Mouse (Mus musculus): ENCODE measurements around the gene Atp2a1. TPM values are rescaled to one million over a fixed set of nuclear protein-coding genes. Genes with fewer than 3 reads are reported as not detected.
A peak's percentile ranks its signal among the peaks of the same experiment; 100 is the strongest.
"Not testable (repeated sequence)": the region's sequence is repeated elsewhere in the genome, so short reads cannot be mapped to it uniquely, and the experiment has no call there.

Atp2a1 gene
- polyA plus RNA-seq, 1 experiment from 2014 or later: 6.4 TPM

GRCm38 (mm10) chr7:126497966-126498365, 35.1 kb upstream of the Atp2a1 start:
- 94% methylated on average over 12 of the region's 12 CpGs for WGBS
- H3K36me3 ChIP-seq (ENCODE audit: control insufficient read depth, insufficient read depth): peaks cover 79% of the 10 kb centered on the region

GRCm38 (mm10) chr7:126496475-126496874, 33.6 kb upstream of the Atp2a1 start:
- H3K9ac ChIP-seq (ENCODE audit: low read length): no peak overlapping the region
- no peaks in the 10 kb centered on the region for H3K27me3 ChIP-seq (ENCODE audit: control insufficient read depth, insufficient read depth, low read length)
- H3K4me1 ChIP-seq (ENCODE audit: control insufficient read depth, insufficient read depth, low read length): peaks cover 4% of the 10 kb centered on the region
- H3K36me3 ChIP-seq (ENCODE audit: control insufficient read depth, insufficient read depth): peaks cover 93% of the 10 kb centered on the region
- no peaks in the 10 kb centered on the region for H3K9me3 ChIP-seq (replicated peaks; ENCODE audit: control insufficient read depth, low read length)
- 95% methylated on average over 5 of the region's 5 CpGs for WGBS
- no peak overlapping the region for H3K4me2 ChIP-seq (ENCODE audit: low read depth, low read length)
- H3K4me3 ChIP-seq (ENCODE audit: low read length): no peak overlapping the region
- no peak for ATAC-seq (replicated peaks; ENCODE audit: extremely low read depth, insufficient read depth, low FRiP score)
- H3K27ac ChIP-seq (ENCODE audit: low read length): no peak overlapping the region

More at GRCm38 (mm10) chr7:126497966-126498365, 35.1 kb upstream of the Atp2a1 start:
- Histone ChIP-seq H3K9me3 (replicated peaks; ENCODE audit: control insufficient read depth, low read length) (no peaks in the 10 kb centered on the region), H3K4me1 (ENCODE audit: control insufficient read depth, insufficient read depth, low read length) (peaks cover 4% of the 10 kb centered on the region), H3K4me3 (ENCODE audit: low read length) (no peak overlapping the region), H3K27ac (ENCODE audit: low read length) (no peak overlapping the region), H3K9ac (ENCODE audit: low read length) (no peak overlapping the region), H3K4me2 (ENCODE audit: low read depth, low read length) (no peak overlapping the region), H3K27me3 (ENCODE audit: control insufficient read depth, insufficient read depth, low read length) (no peaks in the 10 kb centered on the region)
- ATAC-seq (replicated peaks; ENCODE audit: extremely low read depth, insufficient read depth, low FRiP score): no peak

- H3K27ac ChIP-seq (ENCODE audit: low read length): no peak overlapping the region
- H3K4me2 ChIP-seq (ENCODE audit: low read depth, low read length): no peak overlapping the region
- H3K4me1 ChIP-seq (ENCODE audit: control insufficient read depth, insufficient read depth, low read length): no peaks in the 10 kb centered on the region
- WGBS: 85% methylated on average over 6 of the region's 6 CpGs
- no peak for ATAC-seq (replicated peaks; ENCODE audit: extremely low read depth, insufficient read depth, low FRiP score)
- no peak overlapping the region for H3K9ac ChIP-seq (ENCODE audit: low read length)
- no peak overlapping the region for H3K4me3 ChIP-seq (ENCODE audit: low read length)
- H3K9me3 ChIP-seq (replicated peaks; ENCODE audit: control insufficient read depth, low read length): no peaks in the 10 kb centered on the region
- peaks cover 85% of the 10 kb centered on the region for H3K36me3 ChIP-seq (ENCODE audit: control insufficient read depth, insufficient read depth)
- H3K27me3 ChIP-seq (ENCODE audit: control insufficient read depth, insufficient read depth, low read length): no peaks in the 10 kb centered on the region
These were observed 31.2 kb upstream of the Atp2a1 start for GRCm38 (mm10) chr7:126494120-126494519.

GRCm38 (mm10) chr7:126491973-126492372, 29.1 kb upstream of the Atp2a1 start:
- Histone ChIP-seq H3K4me2 (ENCODE audit: low read depth, low read length) (no peak overlapping the region), H3K4me3 (ENCODE audit: low read length) (no peak overlapping the region), H3K36me3 (ENCODE audit: control insufficient read depth, insufficient read depth) (peaks cover 68% of the 10 kb centered on the region), H3K9me3 (replicated peaks; ENCODE audit: control insufficient read depth, low read length) (no peaks in the 10 kb centered on the region), H3K27ac (ENCODE audit: low read length) (no peak overlapping the region), H3K27me3 (ENCODE audit: control insufficient read depth, insufficient read depth, low read length) (no peaks in the 10 kb centered on the region), H3K4me1 (ENCODE audit: control insufficient read depth, insufficient read depth, low read length) (peaks cover 9% of the 10 kb centered on the region; the same call in 1 of the 2 replicates), H3K9ac (ENCODE audit: low read length) (no peak overlapping the region)
- 45% methylated on average over 11 of the region's 11 CpGs for WGBS
- no peak for ATAC-seq (replicated peaks; ENCODE audit: extremely low read depth, insufficient read depth, low FRiP score)

- Histone ChIP-seq H3K9ac (ENCODE audit: low read length) (no peak overlapping the region), H3K9me3 (replicated peaks; ENCODE audit: control insufficient read depth, low read length) (no peaks in the 10 kb centered on the region), H3K27ac (ENCODE audit: low read length) (no peak overlapping the region), H3K4me3 (ENCODE audit: low read length) (no peak overlapping the region), H3K4me1 (ENCODE audit: control insufficient read depth, insufficient read depth, low read length) (peaks cover 11% of the 10 kb centered on the region; the same call in 1 of the 2 replicates), H3K4me2 (ENCODE audit: low read depth, low read length) (no peak overlapping the region), H3K27me3 (ENCODE audit: control insufficient read depth, insufficient read depth, low read length) (no peaks in the 10 kb centered on the region), H3K36me3 (ENCODE audit: control insufficient read depth, insufficient read depth) (peaks cover 58% of the 10 kb centered on the region)
- ATAC-seq (replicated peaks; ENCODE audit: extremely low read depth, insufficient read depth, low FRiP score): no peak
- 72% methylated on average over 1 of the region's 1 CpGs for WGBS
These were observed 28.1 kb upstream of the Atp2a1 start for GRCm38 (mm10) chr7:126491005-126491404.

GRCm38 (mm10) chr7:126487617-126488385, 24.9 kb upstream of the Atp2a1 start:
- peaks cover 11% of the 10 kb centered on the region; the same call in 1 of the 2 replicates for H3K4me1 ChIP-seq (ENCODE audit: control insufficient read depth, insufficient read depth, low read length)
- H3K36me3 ChIP-seq (ENCODE audit: control insufficient read depth, insufficient read depth): peaks cover 28% of the 10 kb centered on the region
- not testable (repeated sequence) for ATAC-seq (replicated peaks; ENCODE audit: extremely low read depth, insufficient read depth, low FRiP score); H3K27me3 ChIP-seq (ENCODE audit: control insufficient read depth, insufficient read depth, low read length); H3K9me3 ChIP-seq (replicated peaks; ENCODE audit: control insufficient read depth, low read length)
- 14% methylated on average over 21 of the region's 25 CpGs for WGBS
- H3K4me2 ChIP-seq (ENCODE audit: low read depth, low read length): peak overlapping the region; percentile 93
- peak overlapping the region; percentile 74 for H3K27ac ChIP-seq (ENCODE audit: low read length)
- peak overlapping the region; percentile 83 for H3K4me3 ChIP-seq (ENCODE audit: low read length)
- H3K9ac ChIP-seq (ENCODE audit: low read length): peak overlapping the region; percentile 88

GRCm38 (mm10) chr7:126487052-126487483, 24.2 kb upstream of the Atp2a1 start, which contains the start of gene Tufm:
Gene Tufm (plus strand): TSS chr7:126487361.
- Histone ChIP-seq H3K4me1 (ENCODE audit: control insufficient read depth, insufficient read depth, low read length) (peaks cover 11% of the 10 kb centered on the region; the same call in 1 of the 2 replicates), H3K27me3 (ENCODE audit: control insufficient read depth, insufficient read depth, low read length) (no peaks in the 10 kb centered on the region), H3K9ac (ENCODE audit: low read length) (peak within 1 kb of the TSS; percentile 88), H3K36me3 (ENCODE audit: control insufficient read depth, insufficient read depth) (peaks cover 21% of the 10 kb centered on the region), H3K4me2 (ENCODE audit: low read depth, low read length) (peak within 1 kb of the TSS; percentile 93), H3K9me3 (replicated peaks; ENCODE audit: control insufficient read depth, low read length) (no peaks in the 10 kb centered on the region), H3K4me3 (ENCODE audit: low read length) (peak within 1 kb of the TSS; percentile 83), H3K27ac (ENCODE audit: low read length) (peak within 1 kb of the TSS; percentile 80)
- WGBS: under 1% methylated on average over 32 of the region's 32 CpGs
- peak; percentile 92 for ATAC-seq (replicated peaks; ENCODE audit: extremely low read depth, insufficient read depth, low FRiP score)

- peak overlapping the region; percentile 73 for H3K9ac ChIP-seq (ENCODE audit: low read length)
- H3K27me3 ChIP-seq (ENCODE audit: control insufficient read depth, insufficient read depth, low read length): no peaks in the 10 kb centered on the region
- H3K36me3 ChIP-seq (ENCODE audit: control insufficient read depth, insufficient read depth): no peaks in the 10 kb centered on the region
- H3K4me1 ChIP-seq (ENCODE audit: control insufficient read depth, insufficient read depth, low read length): peaks cover 3% of the 10 kb centered on the region; the same call in 1 of the 2 replicates
- peak; percentile 86 for ATAC-seq (replicated peaks; ENCODE audit: extremely low read depth, insufficient read depth, low FRiP score)
- WGBS: under 1% methylated on average over 23 of the region's 23 CpGs
- H3K4me2 ChIP-seq (ENCODE audit: low read depth, low read length): peak overlapping the region; percentile 72
- peak overlapping the region; percentile 78 for H3K27ac ChIP-seq (ENCODE audit: low read length)
- peak overlapping the region; percentile 47 for H3K4me3 ChIP-seq (ENCODE audit: low read length)
- peaks cover 4% of the 10 kb centered on the region; the same call in 1 of the 2 replicates for H3K9me3 ChIP-seq (replicated peaks; ENCODE audit: control insufficient read depth, low read length)
These were observed 19.5 kb upstream of the Atp2a1 start for GRCm38 (mm10) chr7:126482392-126482871.

GRCm38 (mm10) chr7:126481699-126482098, 18.8 kb upstream of the Atp2a1 start:
- no peak for ATAC-seq (replicated peaks; ENCODE audit: extremely low read depth, insufficient read depth, low FRiP score)
- Histone ChIP-seq H3K9ac (ENCODE audit: low read length) (no peak overlapping the region), H3K4me2 (ENCODE audit: low read depth, low read length) (no peak overlapping the region), H3K36me3 (ENCODE audit: control insufficient read depth, insufficient read depth) (no peaks in the 10 kb centered on the region), H3K9me3 (replicated peaks; ENCODE audit: control insufficient read depth, low read length) (peaks cover 4% of the 10 kb centered on the region; the same call in 1 of the 2 replicates), H3K27ac (ENCODE audit: low read length) (no peak overlapping the region), H3K4me3 (ENCODE audit: low read length) (no peak overlapping the region), H3K4me1 (ENCODE audit: control insufficient read depth, insufficient read depth, low read length) (peaks cover 2% of the 10 kb centered on the region; the same call in 1 of the 2 replicates), H3K27me3 (ENCODE audit: control insufficient read depth, insufficient read depth, low read length) (no peaks in the 10 kb centered on the region)
- WGBS: 20% methylated on average over 5 of the region's 5 CpGs
